Mouse (Mus musculus) megakaryocyte, embryonic 14.5 days (primary cell): ENCODE data around the gene Elovl5.

Experiments
- FLI1 ChIP-seq: IDR thresholded peaks from 2 replicates; pipeline ENCODE4 v1.6.1; 2012; ENCODE audit warnings: low read length, inconsistent platforms, mixed read lengths
- GATA1 ChIP-seq: IDR thresholded peaks from 3 replicates; pipeline ENCODE4 v1.6.1; 2012; ENCODE audit warnings: mixed read lengths, low read length, inconsistent platforms, borderline replicate concordance

GRCm38 (mm10) chr9:77943316-77943715 is 26.2 kb downstream of the Elovl5 start:
- TF ChIP-seq GATA1, result no peak
- no peak for TF ChIP-seq FLI1
